Mouse (Mus musculus) 3134 (cell line): ENCODE results near the gene Slc35f6.

Experiments
- DNase-seq: peaks from one replicate; pipeline ENCODE4 v3.0.0-alpha.2; 2011; ENCODE audit warnings: low spot score; ENCODE audit not compliant: insufficient read length; ENCODE audit errors: extremely low read depth

The Slc35f6 gene

DNA sequence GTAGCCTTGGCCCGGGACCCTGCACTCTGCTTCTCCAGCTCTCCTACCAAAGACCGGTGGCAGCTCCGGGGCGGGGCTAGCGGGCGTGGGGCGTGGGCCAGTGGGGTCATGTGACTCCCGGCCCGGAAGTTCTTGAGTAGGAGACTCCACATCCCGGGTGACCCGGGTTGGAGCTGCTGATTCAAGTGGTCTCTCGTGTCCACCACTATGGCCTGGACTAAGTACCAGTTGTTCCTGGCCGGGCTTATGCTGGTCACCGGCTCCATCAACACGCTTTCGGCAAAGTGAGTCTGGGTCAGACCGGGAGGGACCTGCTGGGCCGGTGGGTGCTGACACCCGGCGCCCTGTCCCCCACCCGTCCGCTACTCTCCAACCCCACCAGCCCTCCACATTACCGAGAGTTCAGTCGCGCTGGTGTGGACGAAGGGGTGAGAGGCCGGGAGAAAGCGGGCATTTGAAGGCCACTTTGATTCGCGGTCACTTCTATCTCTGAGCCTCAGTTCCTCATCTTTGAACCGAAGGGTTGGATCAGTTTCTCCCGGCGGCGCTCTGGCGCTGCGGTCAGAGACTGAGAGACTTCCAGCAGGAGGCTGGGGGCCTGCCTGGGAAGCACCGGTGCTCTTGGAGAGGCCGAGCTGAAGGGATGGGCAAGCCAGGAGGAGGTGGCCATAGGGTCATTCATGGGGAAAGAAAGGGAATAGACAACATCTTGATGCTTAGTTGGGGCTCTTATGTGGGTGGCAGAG lies at the start of gene Slc35f6:
Gene Slc35f6, plus strand, starts transcription at position 119 of the 746 bp plus-strand sequence.
- peak; percentile 86 for DNase-seq

DNA sequence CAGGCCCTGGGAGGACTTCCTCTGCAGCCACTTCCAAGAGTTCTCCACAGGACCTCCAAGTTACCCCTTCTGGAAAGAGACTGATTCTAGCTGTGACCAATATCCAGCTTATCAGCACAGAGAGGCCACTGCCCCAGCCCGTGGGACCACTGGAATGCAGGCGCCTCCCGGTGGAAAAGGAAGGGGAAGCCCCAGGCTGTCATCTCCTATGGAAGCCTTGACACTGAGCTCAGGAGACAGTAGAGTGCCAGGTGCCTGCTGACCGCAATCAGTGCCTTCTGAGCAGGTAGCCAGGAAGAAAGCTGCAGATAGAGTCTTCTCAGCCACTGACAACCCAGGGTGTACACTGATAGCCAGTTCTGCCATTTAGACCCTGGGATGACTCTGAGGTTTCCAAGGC lies 46.3 kb upstream of the Slc35f6 start:
- DNase-seq, result no peak

- no peak for DNase-seq
Measured at GRCm38 (mm10) chr5:30603255-30603654, 44.5 kb upstream of the Slc35f6 start.

DNA sequence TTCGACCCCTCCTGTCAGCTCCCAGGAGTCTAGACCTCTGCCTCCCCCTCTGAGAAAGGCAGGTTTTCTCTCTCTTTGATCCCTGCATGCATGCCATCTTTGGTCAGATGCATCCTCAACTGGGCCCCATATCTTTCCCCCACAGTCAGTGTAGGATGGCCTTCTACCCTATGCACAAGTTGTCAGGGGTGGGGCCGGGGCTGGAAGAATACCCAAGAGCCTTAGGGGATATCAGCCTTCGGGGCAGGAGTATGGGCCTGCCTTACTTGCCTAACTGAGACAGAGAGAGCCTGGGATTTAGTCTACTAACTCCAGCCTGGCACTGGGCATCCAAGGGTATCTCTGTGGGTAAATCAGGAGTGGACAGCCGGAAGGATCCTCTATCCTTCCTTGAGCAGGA lies 43.8 kb upstream of the Slc35f6 start:
- DNase-seq, result no peak

DNA sequence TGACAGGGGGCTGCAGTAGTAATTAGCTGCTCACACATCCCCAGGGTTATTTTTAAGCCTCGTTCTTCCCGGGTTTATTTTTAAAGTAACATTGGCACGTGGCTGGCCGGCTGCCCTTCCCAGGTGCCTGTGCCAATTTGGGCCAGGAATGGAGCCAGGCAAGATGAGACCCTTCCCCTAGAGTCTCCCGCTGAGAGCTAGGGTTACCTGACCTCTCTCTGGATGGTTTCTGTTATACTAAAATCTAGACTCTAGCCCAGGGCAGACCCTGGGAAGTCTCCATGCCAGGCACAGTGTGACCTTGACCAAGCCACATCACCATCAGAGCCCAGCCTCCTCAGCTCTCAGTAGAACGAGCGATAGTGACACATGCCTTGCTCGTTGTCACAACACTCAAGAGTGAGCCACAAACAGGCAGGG lies 43.0 kb upstream of the Slc35f6 start:
- DNase-seq, result no peak

DNA sequence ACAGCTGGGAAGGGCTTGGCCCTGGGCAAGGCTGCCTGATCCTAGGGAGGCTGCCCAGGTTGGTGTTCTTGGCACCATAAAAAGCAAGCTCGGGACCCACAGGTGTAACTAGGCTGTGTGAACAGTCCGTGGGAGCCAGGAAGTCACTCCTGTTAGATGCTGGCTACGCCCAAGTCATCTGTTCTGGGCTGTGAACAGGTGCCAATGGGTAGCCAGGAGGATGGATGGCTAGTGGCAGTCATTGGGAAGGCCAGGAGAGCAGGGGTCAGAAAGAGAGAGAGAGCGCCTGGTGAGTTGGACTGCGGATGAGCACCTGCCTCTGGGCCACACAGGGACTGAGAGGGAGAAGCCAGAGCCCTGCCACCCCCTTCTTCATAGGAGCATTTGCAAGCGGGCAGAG lies 42.1 kb upstream of the Slc35f6 start:
- no peak for DNase-seq

DNA sequence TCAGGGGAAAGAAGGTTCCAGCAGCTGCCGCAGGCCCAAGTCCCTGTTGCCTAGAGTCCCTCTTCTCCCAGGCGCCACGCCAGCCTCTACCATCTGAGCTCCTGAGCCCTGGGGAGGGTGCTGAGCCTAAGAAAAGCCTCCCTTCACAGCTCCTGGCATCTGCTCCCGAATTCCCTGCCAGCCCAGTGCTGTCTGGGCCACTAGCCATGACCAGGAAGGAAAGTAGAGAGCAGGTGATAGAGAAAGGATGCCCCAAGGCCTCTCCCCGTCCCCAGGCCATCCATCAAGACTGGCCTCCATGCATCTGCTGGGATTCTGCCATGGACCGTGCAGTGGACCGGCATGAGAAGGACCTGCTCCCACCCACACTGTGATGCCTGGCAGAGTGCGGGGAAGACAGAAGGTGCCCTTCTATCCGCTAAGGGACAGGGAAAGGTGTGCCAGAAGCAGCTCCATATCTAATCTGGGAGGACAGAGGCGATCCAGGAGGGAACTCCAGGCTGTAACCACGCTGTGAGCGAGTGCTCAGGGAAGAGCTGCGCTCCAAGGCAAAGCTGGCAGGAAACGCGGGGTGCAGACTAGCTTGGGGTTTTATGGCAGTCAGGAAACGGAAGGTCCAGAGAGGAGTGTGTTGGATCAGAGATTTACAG lies 41.2 kb upstream of the Slc35f6 start:
- DNase-seq, result no peak

- DNase-seq, result no peak
Measured at GRCm38 (mm10) chr5:30609094-30609493, 38.6 kb upstream of the Slc35f6 start.

- DNase-seq, result no peak
Measured at GRCm38 (mm10) chr5:30609918-30610645, 37.7 kb upstream of the Slc35f6 start.

GRCm38 (mm10) chr5:30611091-30611490 lies 36.6 kb upstream of the Slc35f6 start:
- DNase-seq, result no peak

DNA sequence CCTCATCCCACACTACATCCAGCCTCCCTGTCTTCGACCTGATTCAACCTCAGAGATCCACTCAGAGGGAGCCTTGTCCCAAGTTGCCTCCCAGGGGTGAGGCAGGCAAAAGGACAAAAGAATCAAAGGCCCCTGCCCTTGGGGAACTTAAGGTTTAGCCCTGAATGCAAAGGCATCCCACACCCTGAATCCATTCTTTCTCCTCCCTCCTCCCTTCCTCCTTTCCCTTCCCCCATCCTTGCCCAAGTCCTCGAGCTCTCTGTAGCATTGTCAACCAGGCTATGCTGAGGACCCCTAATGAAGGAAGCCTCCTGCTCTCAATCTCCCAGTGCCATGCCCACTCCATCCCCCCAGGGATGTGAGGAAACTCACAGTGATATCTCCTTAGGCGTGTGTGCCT lies 36.0 kb upstream of the Slc35f6 start:
- no peak for DNase-seq

DNA sequence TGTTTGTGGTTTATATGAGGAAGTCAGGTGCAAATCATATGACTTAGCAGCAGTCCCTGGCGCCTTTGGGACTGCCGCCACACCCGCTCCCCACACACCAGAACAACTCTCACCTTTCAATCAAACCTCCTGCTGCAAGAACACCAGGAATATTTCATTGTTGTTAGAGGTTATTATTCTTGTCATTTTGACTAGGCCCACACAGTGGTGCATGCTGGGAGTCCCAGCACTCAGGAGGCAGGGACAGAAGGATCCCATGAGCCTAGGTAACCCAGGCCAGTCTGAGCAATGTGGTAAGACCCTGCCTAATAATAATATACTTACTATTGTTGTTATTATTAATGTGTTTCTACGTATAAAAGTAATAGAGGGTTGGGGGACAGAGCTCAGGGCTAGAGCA lies 35.2 kb upstream of the Slc35f6 start:
- no peak for DNase-seq

- no peak for DNase-seq
Measured at GRCm38 (mm10) chr5:30613242-30613641, 34.5 kb upstream of the Slc35f6 start.

- DNase-seq, result no peak
Measured at GRCm38 (mm10) chr5:30614221-30614620, 33.5 kb upstream of the Slc35f6 start.

GRCm38 (mm10) chr5:30615416-30615815 lies 32.3 kb upstream of the Slc35f6 start:
- no peak for DNase-seq

DNA sequence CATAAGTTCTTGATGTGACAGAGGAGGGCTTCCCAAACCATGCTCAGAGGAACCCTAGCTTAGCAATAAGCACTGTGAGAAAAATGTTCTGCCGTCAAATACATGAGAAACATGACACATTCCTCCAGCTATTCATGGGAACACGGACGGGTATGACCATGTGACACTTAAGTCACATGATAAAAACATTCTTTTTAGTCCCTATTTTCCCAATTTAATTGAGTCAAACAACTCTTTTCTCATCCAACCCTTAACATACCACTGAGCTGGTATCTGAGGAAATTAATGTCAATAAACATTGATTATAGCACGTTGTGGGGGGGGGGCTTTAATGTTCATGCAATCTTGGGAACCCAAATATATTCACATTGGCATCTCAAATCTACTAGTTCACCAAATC lies 31.9 kb upstream of the Slc35f6 start:
- no peak for DNase-seq

DNA sequence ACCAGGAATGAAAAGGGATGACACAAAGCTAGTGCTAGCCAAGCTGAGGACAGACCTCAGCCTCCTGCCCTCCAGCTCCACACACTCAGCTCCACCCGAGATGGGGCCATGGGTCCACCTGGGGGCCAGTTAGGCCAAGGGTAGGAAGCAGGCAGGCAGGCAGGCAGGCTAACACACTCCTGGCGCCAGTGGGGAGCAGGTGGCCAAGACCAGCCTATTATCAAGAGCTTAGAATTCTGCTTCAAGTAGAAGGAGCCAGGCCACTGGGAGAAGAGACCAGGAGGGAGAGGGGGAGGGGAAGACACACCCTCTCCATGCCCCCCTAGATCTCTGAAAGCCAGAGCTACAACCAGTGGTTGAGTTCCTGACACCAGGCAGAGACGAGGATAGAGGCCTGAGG lies 31.1 kb upstream of the Slc35f6 start:
- no peak for DNase-seq

DNA sequence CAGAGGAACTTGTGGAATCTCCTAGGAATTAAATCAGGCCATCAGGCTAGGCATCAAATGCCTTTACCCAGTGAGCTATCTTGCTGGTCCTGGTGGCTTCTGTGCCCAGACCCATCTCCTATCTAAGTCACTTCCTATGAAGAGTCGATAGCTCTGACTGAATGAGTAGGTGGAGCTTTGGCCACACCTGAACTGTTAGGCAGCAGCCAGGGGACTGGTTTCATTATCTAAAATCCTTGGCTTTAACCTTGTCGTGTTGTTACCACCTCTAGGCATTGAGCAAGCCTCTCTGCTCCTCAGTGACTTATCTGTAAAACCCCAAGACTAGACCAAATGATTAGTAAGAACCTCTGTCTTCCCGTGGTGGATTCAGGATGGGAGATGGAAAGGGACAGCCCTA lies 30.4 kb upstream of the Slc35f6 start:
- no peak for DNase-seq

DNA sequence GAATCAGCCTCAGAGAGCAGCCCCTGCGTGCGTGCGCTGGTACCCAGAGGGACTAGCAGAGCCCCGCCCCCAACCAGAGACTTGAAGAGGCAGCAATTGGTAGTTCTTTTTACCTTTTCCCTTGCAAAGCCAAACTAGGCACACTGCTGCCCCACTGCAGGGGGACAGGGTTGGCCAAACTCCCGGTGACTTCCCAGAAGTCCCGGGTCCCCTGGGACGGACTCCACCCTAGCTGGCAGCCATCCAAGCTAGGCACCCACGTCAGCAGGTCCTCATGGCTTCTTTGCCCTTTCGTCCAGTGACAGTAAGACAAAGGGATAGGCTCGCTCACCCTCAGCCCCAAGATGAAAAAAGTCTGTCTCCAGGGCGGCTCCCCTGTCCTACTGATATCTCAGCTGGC lies 29.9 kb upstream of the Slc35f6 start:
- peak; percentile 80 for DNase-seq

DNA sequence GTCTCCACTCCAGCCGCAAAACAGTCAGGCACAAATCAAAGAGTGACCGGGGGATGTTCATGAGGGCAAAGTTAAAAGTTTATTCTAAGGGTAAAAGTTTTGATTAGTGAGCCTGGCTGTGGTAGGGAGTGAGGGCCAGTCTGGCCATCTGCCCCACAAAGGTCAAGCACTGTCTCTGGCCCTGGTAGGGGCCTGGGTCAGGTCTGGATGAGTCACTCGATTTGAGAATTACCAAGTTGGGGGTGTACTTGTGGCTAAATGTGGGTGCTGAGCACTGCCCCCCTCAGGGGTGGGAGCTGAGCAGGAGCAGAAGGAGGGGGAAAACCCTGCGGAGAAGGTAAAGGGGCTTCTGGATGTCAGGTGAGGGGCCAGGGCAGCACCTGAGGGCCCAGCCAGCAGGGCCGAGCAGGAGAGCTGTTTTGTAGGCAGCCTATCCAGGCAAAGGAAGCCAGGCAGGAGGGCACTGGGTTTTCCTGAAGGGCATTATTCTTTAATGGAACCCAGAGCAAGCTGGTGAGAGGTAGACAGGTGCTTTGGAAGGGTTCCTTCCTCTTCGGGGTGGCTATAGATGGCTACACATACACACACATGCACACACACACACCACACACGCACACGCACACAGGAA lies 29.2 kb upstream of the Slc35f6 start:
- no peak for DNase-seq

DNA sequence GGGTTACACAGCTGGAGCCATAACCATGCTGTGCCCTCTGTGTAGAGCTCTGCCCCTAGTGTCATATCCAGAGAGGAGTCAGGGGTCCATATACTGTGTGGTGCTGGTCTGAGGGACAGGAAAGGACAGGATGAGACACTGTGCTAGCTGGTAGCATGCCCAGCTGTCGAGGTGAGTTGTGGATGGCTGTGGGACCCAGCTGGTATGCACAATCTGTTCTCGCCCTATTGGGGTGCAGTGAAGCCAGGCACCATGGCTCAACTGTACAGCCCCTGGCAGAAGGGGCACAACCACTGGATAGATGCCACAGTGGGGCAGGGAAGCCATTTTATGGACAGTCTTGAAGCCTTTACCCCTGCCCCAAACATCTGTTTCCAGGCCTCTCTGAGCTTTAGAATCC lies 28.5 kb upstream of the Slc35f6 start:
- DNase-seq, result no peak
